Mouse (Mus musculus): Measurements from ENCODE around the gene Zc2hc1b. TPM values are rescaled to one million over a fixed set of nuclear protein-coding genes. Genes with fewer than 3 reads are reported as not detected.

The Zc2hc1b gene
- polyA plus RNA-seq, 1 experiment, result not detected

DNA sequence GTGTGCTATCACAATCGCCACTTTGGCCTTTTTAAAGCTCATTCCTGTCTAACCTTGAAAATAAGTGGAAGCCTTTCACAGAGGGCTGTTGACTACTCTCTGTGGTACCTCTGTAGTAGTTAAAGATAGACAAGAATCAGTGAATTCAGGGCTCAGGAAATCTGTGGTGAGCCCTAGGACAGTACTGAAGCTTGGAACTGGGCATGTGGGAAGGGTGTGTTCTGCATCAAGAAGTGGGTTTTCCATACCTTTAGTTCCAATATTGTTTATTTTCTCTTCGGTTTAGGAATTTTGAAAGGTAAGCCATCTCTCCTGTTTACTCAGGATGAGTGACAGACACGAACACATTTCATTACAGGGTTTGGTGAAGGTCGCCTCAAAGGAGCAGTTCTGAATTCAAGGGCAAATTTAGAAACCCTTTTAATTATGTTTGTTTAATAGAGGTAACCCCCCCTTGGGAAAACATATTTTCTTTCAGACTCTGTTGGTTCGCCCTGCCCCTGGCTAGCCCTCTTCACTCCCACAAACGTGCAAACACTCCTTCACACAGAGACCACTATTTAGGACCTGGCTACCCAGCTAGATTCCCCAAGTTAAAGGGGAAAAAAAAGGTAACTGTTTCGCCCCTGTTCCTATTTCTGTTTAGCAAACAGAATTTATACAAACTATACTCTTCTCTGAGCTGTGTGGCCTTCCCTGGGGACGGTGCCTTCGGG lies 70.8 kb downstream of the Zc2hc1b start:
- H3K27ac ChIP-seq (ENCODE audit: insufficient read depth, low read length), result no peak overlapping the region
- no peaks in the 10 kb centered on the region for H3K4me1 ChIP-seq (ENCODE audit: control insufficient read depth, insufficient read depth, low read length)
- no peak overlapping the region for H3K4me3 ChIP-seq (ENCODE audit: insufficient read depth, low read length)
- TF ChIP-seq POLR2A (IDR thresholded peaks at IDR 0.05; ENCODE audit: low read depth, low read length) (no peak), CTCF (IDR thresholded peaks at IDR 0.05; ENCODE audit: borderline replicate concordance, insufficient read depth, low read length) (no peak)

DNA sequence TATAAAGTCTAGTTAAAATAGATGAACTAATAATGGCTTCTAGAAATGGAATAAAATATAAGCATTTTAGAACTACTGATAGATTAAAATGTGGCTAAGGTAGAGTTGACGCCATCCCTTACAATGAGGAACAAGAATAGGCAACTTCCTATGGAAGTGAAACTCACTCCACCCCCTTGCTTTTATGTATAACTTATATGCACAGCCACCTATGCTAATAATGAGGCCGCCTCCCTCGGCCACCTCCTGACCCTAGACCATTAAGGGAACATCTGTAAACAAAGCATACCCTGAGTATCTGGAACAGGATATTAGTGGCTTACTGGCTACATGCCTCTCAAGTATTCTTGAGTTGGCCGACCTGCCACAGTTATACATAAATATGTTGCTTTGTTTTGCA lies 74.0 kb downstream of the Zc2hc1b start:
- H3K4me1 ChIP-seq (ENCODE audit: control insufficient read depth, insufficient read depth, low read length), result no peaks in the 10 kb centered on the region
- H3K27ac ChIP-seq (ENCODE audit: insufficient read depth, low read length), result no peak overlapping the region
- TF ChIP-seq CTCF (IDR thresholded peaks at IDR 0.05; ENCODE audit: borderline replicate concordance, insufficient read depth, low read length) (no peak), POLR2A (IDR thresholded peaks at IDR 0.05; ENCODE audit: low read depth, low read length) (no peak)
- no peak overlapping the region for H3K4me3 ChIP-seq (ENCODE audit: insufficient read depth, low read length)

DNA sequence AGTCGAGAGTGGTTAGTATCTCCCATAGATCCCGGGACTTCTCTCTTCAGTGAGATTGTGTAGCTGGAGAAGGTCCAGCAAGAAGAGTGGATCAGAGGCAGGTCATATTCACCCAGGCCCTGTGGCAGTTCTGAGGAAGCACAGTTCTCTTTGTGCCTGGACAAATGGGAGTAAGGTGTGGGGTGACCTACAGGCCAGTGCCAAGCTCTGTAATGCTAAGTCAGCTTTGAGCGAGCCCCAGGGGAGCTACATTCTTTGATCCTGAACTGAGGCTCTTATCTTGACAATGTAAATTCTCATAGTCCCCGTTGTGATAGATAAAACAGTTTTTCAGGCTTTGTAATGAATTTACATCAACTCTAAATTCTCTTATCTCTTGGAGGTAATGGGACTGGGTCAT lies 75.5 kb downstream of the Zc2hc1b start:
- no peaks in the 10 kb centered on the region for H3K4me1 ChIP-seq (ENCODE audit: control insufficient read depth, insufficient read depth, low read length)
- TF ChIP-seq CTCF (IDR thresholded peaks at IDR 0.05; ENCODE audit: borderline replicate concordance, insufficient read depth, low read length) (no peak), POLR2A (IDR thresholded peaks at IDR 0.05; ENCODE audit: low read depth, low read length) (no peak)
- H3K4me3 ChIP-seq (ENCODE audit: insufficient read depth, low read length), result no peak overlapping the region
- no peak overlapping the region for H3K27ac ChIP-seq (ENCODE audit: insufficient read depth, low read length)

DNA sequence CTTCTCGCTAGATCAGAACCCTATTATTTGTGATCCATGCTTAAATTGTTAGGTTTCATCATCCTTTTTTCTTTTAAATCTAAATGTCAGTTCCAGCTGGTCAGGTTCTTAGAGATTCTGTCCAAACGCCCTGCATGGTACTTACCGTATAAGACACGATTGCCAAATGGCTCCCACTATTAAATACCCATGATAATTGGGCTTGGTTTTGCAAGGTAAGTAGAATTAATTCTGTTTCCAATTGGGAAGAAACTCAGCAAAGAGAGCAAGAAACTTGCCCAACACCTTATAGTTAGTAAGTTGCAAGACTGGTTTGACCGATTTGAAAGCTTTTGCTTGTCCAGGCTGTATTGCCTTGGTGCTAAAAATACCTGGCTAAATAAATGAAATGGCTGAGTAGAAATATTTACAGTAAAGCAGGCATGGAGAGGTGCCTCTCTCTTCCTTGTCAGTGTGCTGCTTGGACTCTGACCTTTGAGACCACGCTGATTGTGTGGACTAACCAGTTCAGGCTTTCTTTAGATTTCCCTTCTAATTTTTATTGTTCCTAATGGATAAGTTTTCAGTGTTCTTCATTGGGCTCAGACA lies 77.7 kb downstream of the Zc2hc1b start:
- TF ChIP-seq POLR2A (IDR thresholded peaks at IDR 0.05; ENCODE audit: low read depth, low read length) (no peak), CTCF (IDR thresholded peaks at IDR 0.05; ENCODE audit: borderline replicate concordance, insufficient read depth, low read length) (no peak)
- Histone ChIP-seq H3K27ac (ENCODE audit: insufficient read depth, low read length) (no peak overlapping the region), H3K4me1 (ENCODE audit: control insufficient read depth, insufficient read depth, low read length) (no peaks in the 10 kb centered on the region), H3K4me3 (ENCODE audit: insufficient read depth, low read length) (no peak overlapping the region)

Other genes starting within 250 kb of the Zc2hc1b start
- 5.1 and 6.8 TPM in 2 replicates for gene Stx11, start 213.7 kb downstream of the Zc2hc1b start, polyA plus RNA-seq (2011; ENCODE audit: insufficient read length, low read depth, missing spikeins)
- gene Sf3b5, start 172.7 kb downstream of the Zc2hc1b start, polyA plus RNA-seq (2011; ENCODE audit: insufficient read length, low read depth, missing spikeins), result 10.4 and 12.0 TPM in 2 replicates
- gene Plagl1, start 117.5 kb downstream of the Zc2hc1b start, polyA plus RNA-seq (2011; ENCODE audit: insufficient read length, low read depth, missing spikeins), result 37.7 and 144 TPM in 2 replicates
- gene Ltv1, start 15.1 kb upstream of the Zc2hc1b start, polyA plus RNA-seq (2011; ENCODE audit: insufficient read length, low read depth, missing spikeins), result 35.7 and 45.9 TPM in 2 replicates